Comparison of ENCODE assay signal across 9 mouse cellular contexts in genomic region chrX:140277978-140278729, GRCm38 (mm10).
DNase-seq lines count a peak whose midpoint lies in the region; ATAC-seq and TF ChIP-seq lines count a peak whose summit lies in the region.
"Had no signal": no experiment of that assay in that cellular context is flagged by ENCODE, and none has a peak within 500 bp of the region (broad histone marks: within the 10 kb centered on the region; RNA-seq: fewer than 3 reads in every experiment).

No protein-coding gene starts in this region.

- H3K4me2 ChIP-seq in heart, embryonic 14.5 days (ENCODE audit: low read length), result peak overlapping the region; percentile 84
- H3K4me2 ChIP-seq in limb, embryonic 14.5 days (replicated peaks; ENCODE audit: low read depth, low read length, severe bottlenecking), result peak overlapping the region; percentile 71

- H3K27me3 ChIP-seq in heart, embryonic 14.5 days (ENCODE audit: control insufficient read depth, insufficient read depth, low read length), result peaks cover 54% of the 10 kb centered on the region
- H3K27me3 ChIP-seq in limb, embryonic 14.5 days (ENCODE audit: control insufficient read depth, insufficient read depth, low read length), result peaks cover 35% of the 10 kb centered on the region; the same call in 1 of the 2 replicates

- H3K4me3 ChIP-seq in heart, embryonic 14.5 days (ENCODE audit: control insufficient read depth in 1 of 2, insufficient read depth in 1 of 2, low read depth in 1 of 2, low read length in 2 of 2), result peak overlapping the region; percentile 51 to 54
- H3K4me3 ChIP-seq in limb, embryonic 14.5 days (replicated peaks; ENCODE audit: low read length), result peak overlapping the region; percentile 48

- no peaks in the 10 kb centered on the region for H3K9me3 ChIP-seq in heart, embryonic 14.5 days (ENCODE audit: control insufficient read depth, low read length)
- no peaks in the 10 kb centered on the region for H3K9me3 ChIP-seq in limb, embryonic 14.5 days (ENCODE audit: control insufficient read depth, low read length)
- H3K9me3 ChIP-seq: G1E had no signal

- DNase-seq in heart, adult 9 months (ENCODE audit: low spot score in 2 of 2), result no peak
- DNase-seq in brain, adult 2 months (ENCODE audit: low read depth, low spot score), result peak; percentile 53
- DNase-seq in heart, postnatal 4 days, result peak; percentile 4
- DNase-seq in limb, embryonic 14.5 days (ENCODE audit: low spot score), result no peak
- peak; percentile 42 to 43 for DNase-seq in right cerebral cortex, postnatal 10 days (ENCODE audit: low spot score in 2 of 2)
- no peak for DNase-seq in natural killer cell, adult 2 months (ENCODE audit: low spot score in 2 of 2)
- DNase-seq in cerebellum, postnatal 36 days, result no peak

- peak overlapping the region; percentile 52; the same call in 1 of the 2 replicates for H3K9ac ChIP-seq in heart, embryonic 14.5 days (ENCODE audit: low read length)
- H3K9ac ChIP-seq in limb, embryonic 14.5 days (ENCODE audit: low read depth, low read length, severe bottlenecking), result peak overlapping the region; percentile 57

- 19% methylated on average over 49 of the region's 69 CpGs for whole genome bisulfite sequencing in heart, embryonic 14.5 days
- 20% methylated on average over 31 of the region's 69 CpGs for WGBS in limb, embryonic 14.5 days

- 0 out of 2 replicates have a peak, but pooled peaks have one; percentile 31 for ATAC-seq in heart, embryonic 14.5 days (ENCODE audit: insufficient number of reproducible peaks, insufficient read depth, low FRiP score, low read depth)
- ATAC-seq in limb, embryonic 14.5 days (ENCODE audit: low FRiP score, low read depth), result no peak

- no peak overlapping the region for H3K27ac ChIP-seq in heart, embryonic 14.5 days (replicated peaks in 1 of 2; ENCODE audit: control insufficient read depth in 1 of 2, insufficient read depth in 1 of 2, low read depth in 2 of 2, low read length in 2 of 2)
- H3K27ac ChIP-seq in limb, embryonic 14.5 days (replicated peaks; ENCODE audit: low read depth, low read length), result no peak overlapping the region

- H3K36me3 ChIP-seq in heart, embryonic 14.5 days (ENCODE audit: control insufficient read depth, insufficient read depth, low read length), result no peaks in the 10 kb centered on the region
- H3K36me3 ChIP-seq in limb, embryonic 14.5 days (ENCODE audit: control insufficient read depth, insufficient read depth, low read length), result no peaks in the 10 kb centered on the region
- H3K36me3 ChIP-seq: G1E had no signal

- peaks cover 0 to 2% of the 10 kb centered on the region in 2 experiments; a peak in 1 of 4 replicates for H3K4me1 ChIP-seq in heart, embryonic 14.5 days (ENCODE audit: control insufficient read depth in 2 of 2, insufficient read depth in 2 of 2, low read length in 2 of 2)
- H3K4me1 ChIP-seq in limb, embryonic 14.5 days (ENCODE audit: control insufficient read depth, insufficient read depth, low read length), result no peaks in the 10 kb centered on the region

- no peak for TF ChIP-seq POLR2A in limb, embryonic 14.5 days (IDR thresholded peaks at IDR 0.05; ENCODE audit: borderline replicate concordance, extremely low read depth, insufficient read depth, insufficient read length)

Comparison
In these comparisons a context has a peak if more than half of its experiments do, and no peak if none do; other contexts are left out.
1. DNase-seq: peak in brain, adult 2 months (single experiment), heart, postnatal 4 days (single experiment) and right cerebral cortex, postnatal 10 days (2 of 2); none in heart, adult 9 months (0 of 2), limb, embryonic 14.5 days (single experiment), natural killer cell, adult 2 months (0 of 2) and cerebellum, postnatal 36 days (0 of 2).